Mouse (Mus musculus): ENCODE measurements at regions not wholly inside any gene's neighbourhood (a gene's known extent, or its start where the extent isn't known, plus 50 kb on each side); places are given as distances from the start of the nearest gene placed in this dataset.

DNA sequence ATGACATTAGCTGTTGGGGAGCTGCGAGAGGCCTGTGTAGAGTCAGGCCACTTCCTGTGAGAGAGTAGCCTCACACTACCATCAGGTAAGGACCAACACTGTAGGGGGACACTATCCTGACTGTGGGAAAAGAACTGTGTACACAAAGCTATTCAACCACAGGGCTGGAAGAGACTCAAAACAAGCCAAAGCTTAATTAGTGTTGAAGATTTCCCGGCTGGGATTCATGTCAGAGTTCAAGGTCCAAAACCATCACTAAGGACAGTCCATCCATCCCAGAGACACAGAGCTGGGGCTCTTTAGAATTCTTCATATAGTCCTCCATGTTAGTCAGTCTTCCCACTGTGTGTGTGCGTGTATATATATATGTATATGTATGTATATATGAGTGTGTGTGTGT, 221.5 kb downstream of the Sox4 start:
- no peak overlapping the region for H3K4me3 ChIP-seq (ENCODE audit: control insufficient read depth in 1 of 2, insufficient read depth in 1 of 2, low read depth in 2 of 2, low read length in 2 of 2)

GRCm38 (mm10) chr13:28730059-28730580, 223.4 kb downstream of the Sox4 start:
- Histone ChIP-seq H3K79me2 (ENCODE audit: control insufficient read depth, insufficient read depth, low read length, poor library complexity) (no peaks in the 10 kb centered on the region), H3K4me3 (ENCODE audit: control insufficient read depth in 1 of 2, insufficient read depth in 1 of 2, low read depth in 2 of 2, low read length in 2 of 2) (no peak overlapping the region), H3K9ac (ENCODE audit: control insufficient read depth, low read depth, low read length, poor library complexity, severe bottlenecking) (no peak overlapping the region), H3K36me3 (ENCODE audit: control insufficient read depth in 1 of 2, insufficient read depth in 2 of 2, low read length in 2 of 2) (no peaks in the 10 kb centered on the region), H3K27ac (ENCODE audit: control insufficient read depth, low read depth, low read length) (no peak overlapping the region), H3K9me3 (replicated peaks; ENCODE audit: insufficient read depth, low read length) (no peaks in the 10 kb centered on the region), H3K27me3 (ENCODE audit: control insufficient read depth in 1 of 2, insufficient read depth in 2 of 2, low read length in 2 of 2) (no peaks in the 10 kb centered on the region), H3K4me1 (ENCODE audit: control insufficient read depth in 1 of 2, insufficient read depth in 2 of 2, low read length in 2 of 2) (no peaks in the 10 kb centered on the region)
- no peak for DNase-seq (ENCODE audit: low read depth, low spot score)
- no peak for TF ChIP-seq EP300 (IDR thresholded peaks at IDR 0.05; ENCODE audit: low read depth in 1 of 2, low read length in 2 of 2)
- no peak for TF ChIP-seq MXI1 (IDR thresholded peaks at IDR 0.05; ENCODE audit: low read depth, low read length)
- no peak for TF ChIP-seq UBTF (IDR thresholded peaks at IDR 0.05; ENCODE audit: borderline replicate concordance, insufficient read depth, low read depth, low read length)
- TF ChIP-seq POLR2AphosphoS2 (IDR thresholded peaks at IDR 0.05; ENCODE audit: low read length): no peak

More for the DNA sequence above, 221.5 kb downstream of the Sox4 start:
- no peak overlapping the region for H3K9ac ChIP-seq (ENCODE audit: control insufficient read depth, low read depth, low read length, poor library complexity, severe bottlenecking)
- no peaks in the 10 kb centered on the region for H3K36me3 ChIP-seq (ENCODE audit: control insufficient read depth in 1 of 2, insufficient read depth in 2 of 2, low read length in 2 of 2)
- H3K9me3 ChIP-seq (replicated peaks; ENCODE audit: insufficient read depth, low read length): no peaks in the 10 kb centered on the region
- TF ChIP-seq ZC3H11A (IDR thresholded peaks at IDR 0.05; ENCODE audit: low read depth, low read length): no peak
- TF ChIP-seq CHD2 (IDR thresholded peaks at IDR 0.05; ENCODE audit: low read length): no peak
- H3K4me1 ChIP-seq (ENCODE audit: control insufficient read depth in 1 of 2, insufficient read depth in 2 of 2, low read length in 2 of 2): no peaks in the 10 kb centered on the region
- no peak overlapping the region for H3K27ac ChIP-seq (ENCODE audit: control insufficient read depth, low read depth, low read length)
- H3K79me2 ChIP-seq (ENCODE audit: control insufficient read depth, insufficient read depth, low read length, poor library complexity): no peaks in the 10 kb centered on the region
- no peaks in the 10 kb centered on the region for H3K27me3 ChIP-seq (ENCODE audit: control insufficient read depth in 1 of 2, insufficient read depth in 2 of 2, low read length in 2 of 2)
- no peak for DNase-seq (ENCODE audit: low read depth, low spot score)

GRCm38 (mm10) chr13:28728768-28729167, 224.7 kb downstream of the Sox4 start:
- H3K27me3 ChIP-seq (ENCODE audit: control insufficient read depth in 1 of 2, insufficient read depth in 2 of 2, low read length in 2 of 2): no peaks in the 10 kb centered on the region
- H3K79me2 ChIP-seq (ENCODE audit: control insufficient read depth, insufficient read depth, low read length, poor library complexity): no peaks in the 10 kb centered on the region
- TF ChIP-seq MEF2A (IDR thresholded peaks at IDR 0.05; ENCODE audit: extremely low read depth, insufficient replicate concordance, low read depth, low read length, poor library complexity, severe bottlenecking) (no peak), USF2 (IDR thresholded peaks at IDR 0.05; ENCODE audit: borderline replicate concordance in 1 of 2, insufficient read depth in 1 of 2, low read depth in 1 of 2, low read length in 2 of 2) (no peak), POLR2AphosphoS5 (IDR thresholded peaks at IDR 0.05; ENCODE audit: borderline replicate concordance, low read depth, low read length) (no peak), ELF1 (IDR thresholded peaks at IDR 0.05; ENCODE audit: low read depth, low read length) (no peak), KAT2A (conservative IDR thresholded peaks at IDR 0.05; ENCODE audit: low read depth, low read length) (no peak), POLR2AphosphoS2 (IDR thresholded peaks at IDR 0.05; ENCODE audit: low read length) (no peak), GABPA (IDR thresholded peaks at IDR 0.05; ENCODE audit: low read depth, low read length) (no peak)
- no peaks in the 10 kb centered on the region for H3K4me1 ChIP-seq (ENCODE audit: control insufficient read depth in 1 of 2, insufficient read depth in 2 of 2, low read length in 2 of 2)
- no peak for DNase-seq (ENCODE audit: low read depth, low spot score)
- H3K36me3 ChIP-seq (ENCODE audit: control insufficient read depth in 1 of 2, insufficient read depth in 2 of 2, low read length in 2 of 2): no peaks in the 10 kb centered on the region
- H3K4me3 ChIP-seq (ENCODE audit: control insufficient read depth in 1 of 2, insufficient read depth in 1 of 2, low read depth in 2 of 2, low read length in 2 of 2): no peak overlapping the region
- no peaks in the 10 kb centered on the region for H3K9me3 ChIP-seq (replicated peaks; ENCODE audit: insufficient read depth, low read length)
- no peak overlapping the region for H3K9ac ChIP-seq (ENCODE audit: control insufficient read depth, low read depth, low read length, poor library complexity, severe bottlenecking)
- no peak overlapping the region for H3K27ac ChIP-seq (ENCODE audit: control insufficient read depth, low read depth, low read length)

Measured in MEL (cell line).